Mouse (Mus musculus): Measurements from ENCODE around the gene Gm47959.

DNA sequence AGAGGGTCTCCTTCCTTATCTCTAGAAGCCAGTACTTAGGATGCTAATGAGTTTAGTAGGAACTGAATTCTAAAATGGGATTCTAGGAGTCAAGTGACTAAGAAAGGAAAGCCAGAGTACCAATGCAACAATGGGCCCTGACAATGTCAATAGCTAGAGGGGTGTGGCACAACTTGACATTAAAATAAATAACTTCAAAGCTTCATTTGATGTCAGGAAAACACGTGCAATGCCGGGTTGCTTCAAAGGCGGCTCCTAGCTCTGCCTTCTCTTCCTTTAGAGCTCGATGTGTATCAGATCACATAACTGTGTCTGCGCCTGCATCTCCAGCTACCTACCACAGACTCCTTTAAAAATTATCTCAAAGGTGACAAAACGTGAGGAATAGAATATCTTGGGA lies 26.4 kb upstream of the Gm47959 start:
- TF ChIP-seq CTCF (IDR thresholded peaks at IDR 0.05; ENCODE audit: low read depth) (no peak), EP300 (optimal IDR thresholded peaks at IDR 0.05) (no peak)

All from stomach, postnatal 0 days (tissue).